Mouse (Mus musculus) c-Kit-negative CD71-positive TER-119-positive erythroid progenitor cells, embryonic 14.5 days (primary cell): Measurements from ENCODE around the gene Crebrf.

Experiments
- DNase-seq: peaks from one replicate; pipeline ENCODE4 v3.0.0-alpha.2; 2013; ENCODE audit warnings: low read depth, low spot score

Crebrf gene

GRCm38 (mm10) chr17:26826131-26826530 lies 110.7 kb downstream of the Crebrf start:
- no peak for DNase-seq
